Mouse (Mus musculus) kidney, embryonic 16.5 days (tissue): ENCODE measurements at regions not wholly inside any gene's neighbourhood (a gene's known extent, or its start where the extent isn't known, plus 50 kb on each side); places are given as distances from the start of the nearest gene placed in this dataset.

Experiments
- ATAC-seq: fragments of 200-750 bp; cut with Nextera tagmentation; 2 replicates; pipeline ENCODE4 v1.8.0; 2017; ENCODE audit warnings: moderate TSS enrichment; ENCODE audit not compliant: low FRiP score, low TSS enrichment
- H3K27ac ChIP-seq: fragments of 300-500 bp; sonication (generic); 2 replicates; pipeline ENCODE4 v1.5.1; 2014; ENCODE audit warnings: low read length
- H3K27me3 ChIP-seq: fragments of 300-500 bp; sonication (generic); 2 replicates; pipeline ENCODE4 v1.6.1; 2014; ENCODE audit warnings: low read length, control low read depth, mixed read lengths; ENCODE audit not compliant: insufficient read depth
- H3K36me3 ChIP-seq: fragments of 300-500 bp; sonication (generic); 2 replicates; pipeline ENCODE4 v1.6.1; 2014; ENCODE audit warnings: low read length, control low read depth, mixed read lengths; ENCODE audit not compliant: insufficient read depth
- H3K4me1 ChIP-seq: fragments of 300-500 bp; sonication (generic); 2 replicates; pipeline ENCODE4 v1.6.1; 2014; ENCODE audit warnings: low read length, control low read depth, mixed read lengths; ENCODE audit not compliant: insufficient read depth
- H3K4me2 ChIP-seq: fragments of 300-500 bp; sonication (generic); replicated peaks from 2 replicates; pipeline ENCODE4 v1.6.1; 2014; ENCODE audit warnings: low read depth, low read length
- H3K4me3 ChIP-seq: fragments of 300-500 bp; sonication (generic); 2 replicates; pipeline ENCODE4 v1.5.1; 2014; ENCODE audit warnings: mild to moderate bottlenecking, low read length
- H3K9ac ChIP-seq: fragments of 300-500 bp; sonication (generic); replicated peaks from 2 replicates; pipeline ENCODE4 v1.6.1; 2014; ENCODE audit warnings: low read length
- H3K9me3 ChIP-seq: fragments of 300-500 bp; sonication (generic); 2 replicates; pipeline ENCODE4 v1.6.1; 2016; ENCODE audit warnings: low read length, control low read depth
- WGBS: fragments of 180-500 bp; shearing (Covaris S2); extraction: QIAGEN DNeasy Blood & Tissue Kit; methylation state at CpG from one replicate; pipeline ENCODE4 v1.1.7; 2014; 5-methylcytosine and 5-hydroxymethylcytosine counted together

DNA sequence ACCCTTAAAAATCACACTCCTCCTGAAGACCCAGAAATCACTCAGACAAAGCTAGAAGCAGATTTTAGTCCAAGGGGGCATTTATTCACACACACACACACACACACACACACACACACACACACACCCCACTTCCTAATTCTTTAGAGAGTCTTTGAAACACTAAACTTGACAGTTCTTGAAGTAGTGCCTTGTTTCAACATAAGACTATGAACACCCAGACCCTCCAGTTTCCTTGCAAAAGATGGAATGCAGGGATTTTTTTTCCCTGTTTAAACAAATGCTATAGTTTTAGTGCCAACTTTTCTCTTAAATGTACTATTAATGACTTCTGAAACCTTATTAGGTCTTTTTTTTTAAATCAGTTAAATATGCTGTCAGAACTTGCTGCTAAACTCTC lies 279.2 kb upstream of the Fat1 start:
- Histone ChIP-seq H3K9ac (no peak overlapping the region), H3K4me2 (no peak overlapping the region), H3K27ac (no peak overlapping the region), H3K4me3 (no peak overlapping the region), H3K27me3 (no peaks in the 10 kb centered on the region), H3K4me1 (no peaks in the 10 kb centered on the region), H3K9me3 (no peaks in the 10 kb centered on the region), H3K36me3 (no peaks in the 10 kb centered on the region)
- no peak for ATAC-seq

DNA sequence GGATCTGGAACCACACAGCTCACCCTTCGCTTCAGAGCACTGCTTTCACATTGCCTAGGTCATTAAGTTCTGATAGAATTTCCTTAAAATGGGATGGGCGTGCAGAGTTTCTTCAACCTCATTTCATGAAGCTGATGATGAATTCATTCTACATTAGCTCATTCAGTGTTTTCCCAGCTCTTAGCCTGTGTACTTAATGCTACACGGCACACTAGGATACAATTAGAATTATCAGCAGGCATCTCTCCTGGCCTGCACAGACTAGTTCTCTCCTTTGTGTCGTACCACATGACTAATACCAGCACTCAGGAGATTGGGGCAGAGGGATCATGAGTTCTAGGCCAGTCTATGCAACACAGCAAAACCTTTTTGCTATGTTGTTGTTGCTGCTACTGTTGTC lies 278.8 kb upstream of the Fat1 start:
- H3K27me3 ChIP-seq: no peaks in the 10 kb centered on the region
- H3K9me3 ChIP-seq: no peaks in the 10 kb centered on the region
- H3K4me2 ChIP-seq: no peak overlapping the region
- no peak for ATAC-seq
- 73% methylated on average over 4 of the region's 4 CpGs for WGBS
- H3K36me3 ChIP-seq: no peaks in the 10 kb centered on the region
- H3K4me1 ChIP-seq: no peaks in the 10 kb centered on the region
- no peak overlapping the region for H3K9ac ChIP-seq
- H3K27ac ChIP-seq: no peak overlapping the region
- H3K4me3 ChIP-seq: no peak overlapping the region

DNA sequence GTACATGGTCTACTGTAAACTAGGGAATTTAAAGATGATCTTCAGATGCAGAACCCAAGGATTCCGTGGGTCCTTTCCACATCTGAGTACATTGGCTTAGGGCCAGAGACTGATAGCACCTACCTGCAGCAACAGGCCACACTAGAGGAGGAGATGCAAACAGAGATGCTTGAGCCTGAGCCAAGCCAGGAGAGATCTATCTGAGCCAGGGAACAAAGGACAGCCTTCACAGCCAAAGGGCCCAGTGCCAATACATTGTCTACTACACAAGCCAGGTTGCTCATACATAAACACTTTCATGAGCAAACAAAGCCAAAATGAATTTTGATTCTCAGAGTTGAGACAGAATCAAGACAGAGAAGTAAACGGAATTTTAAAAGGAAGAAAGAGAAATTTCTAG lies 273.6 kb upstream of the Fat1 start:
- no peak overlapping the region for H3K27ac ChIP-seq
- H3K4me1 ChIP-seq: no peaks in the 10 kb centered on the region
- no peak overlapping the region for H3K9ac ChIP-seq
- H3K36me3 ChIP-seq: no peaks in the 10 kb centered on the region
- H3K9me3 ChIP-seq: peaks cover 3% of the 10 kb centered on the region; the same call in 1 of the 2 replicates
- no peak overlapping the region for H3K4me2 ChIP-seq
- H3K27me3 ChIP-seq: no peaks in the 10 kb centered on the region
- H3K4me3 ChIP-seq: no peak overlapping the region
- no peak for ATAC-seq
- 80% methylated on average over 2 of the region's 2 CpGs for WGBS

- H3K4me1 ChIP-seq: peaks cover 4% of the 10 kb centered on the region; the same call in 1 of the 2 replicates
- no peak overlapping the region for H3K27ac ChIP-seq
- no peak overlapping the region for H3K9ac ChIP-seq
- H3K36me3 ChIP-seq: no peaks in the 10 kb centered on the region
- H3K4me3 ChIP-seq: no peak overlapping the region
- H3K27me3 ChIP-seq: no peaks in the 10 kb centered on the region
- no peaks in the 10 kb centered on the region for H3K9me3 ChIP-seq
- ATAC-seq: no peak
- H3K4me2 ChIP-seq: no peak overlapping the region
- WGBS: 82% methylated on average over 9 of the region's 9 CpGs
Measured at GRCm38 (mm10) chr8:44687126-44687525, 248.1 kb upstream of the Fat1 start.

GRCm38 (mm10) chr8:44689837-44690592 lies 245.2 kb upstream of the Fat1 start:
- no peaks in the 10 kb centered on the region for H3K27me3 ChIP-seq
- H3K9me3 ChIP-seq: no peaks in the 10 kb centered on the region
- no peak for ATAC-seq
- 87% methylated on average over 9 of the region's 9 CpGs for WGBS
- H3K9ac ChIP-seq: no peak overlapping the region
- no peak overlapping the region for H3K27ac ChIP-seq
- no peak overlapping the region for H3K4me3 ChIP-seq
- no peak overlapping the region for H3K4me2 ChIP-seq
- peaks cover 5% of the 10 kb centered on the region; the same call in 1 of the 2 replicates for H3K4me1 ChIP-seq
- H3K36me3 ChIP-seq: no peaks in the 10 kb centered on the region

DNA sequence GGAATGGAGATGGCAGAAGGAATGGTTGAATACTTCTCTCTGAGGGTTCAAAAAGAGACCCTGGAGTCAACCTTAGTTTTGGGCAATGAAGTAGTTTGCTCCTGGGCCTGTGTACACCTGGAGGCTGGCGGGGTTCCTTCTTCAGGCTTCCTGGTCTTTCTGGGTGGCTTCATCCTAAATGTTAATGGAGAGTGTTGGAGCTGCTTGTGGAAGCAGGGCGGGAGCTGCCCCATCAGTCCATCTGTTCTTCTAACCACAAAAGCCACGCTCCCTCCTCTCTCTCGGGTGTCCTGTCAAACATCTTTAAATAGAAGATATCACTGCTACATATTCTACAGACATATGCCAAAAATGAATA lies 244.7 kb upstream of the Fat1 start:
- Histone ChIP-seq H3K36me3 (no peaks in the 10 kb centered on the region), H3K4me1 (peaks cover 5% of the 10 kb centered on the region; the same call in 1 of the 2 replicates), H3K9me3 (no peaks in the 10 kb centered on the region), H3K4me2 (no peak overlapping the region), H3K4me3 (no peak overlapping the region), H3K9ac (no peak overlapping the region), H3K27ac (no peak overlapping the region), H3K27me3 (no peaks in the 10 kb centered on the region)
- no peak for ATAC-seq
- 77% methylated on average over 4 of the region's 4 CpGs for WGBS

- no peak for ATAC-seq
- whole genome bisulfite sequencing: 44% methylated on average over 7 of the region's 7 CpGs
- no peak overlapping the region for H3K9ac ChIP-seq
- H3K27me3 ChIP-seq: no peaks in the 10 kb centered on the region
- H3K9me3 ChIP-seq: no peaks in the 10 kb centered on the region
- H3K4me1 ChIP-seq: peaks cover 10% of the 10 kb centered on the region; the same call in 1 of the 2 replicates
- H3K36me3 ChIP-seq: no peaks in the 10 kb centered on the region
- no peak overlapping the region for H3K4me2 ChIP-seq
- no peak overlapping the region for H3K4me3 ChIP-seq
- no peak overlapping the region for H3K27ac ChIP-seq
Measured at GRCm38 (mm10) chr8:44691140-44691539, 244.1 kb upstream of the Fat1 start.

GRCm38 (mm10) chr8:44692036-44692688 lies 243.1 kb upstream of the Fat1 start:
- Histone ChIP-seq H3K9ac (no peak overlapping the region), H3K4me1 (peaks cover 15% of the 10 kb centered on the region; the same call in 1 of the 2 replicates), H3K27ac (no peak overlapping the region), H3K4me2 (no peak overlapping the region), H3K36me3 (no peaks in the 10 kb centered on the region), H3K27me3 (no peaks in the 10 kb centered on the region), H3K4me3 (no peak overlapping the region), H3K9me3 (no peaks in the 10 kb centered on the region)
- ATAC-seq: no peak
- 49% methylated on average over 8 of the region's 8 CpGs for WGBS

DNA sequence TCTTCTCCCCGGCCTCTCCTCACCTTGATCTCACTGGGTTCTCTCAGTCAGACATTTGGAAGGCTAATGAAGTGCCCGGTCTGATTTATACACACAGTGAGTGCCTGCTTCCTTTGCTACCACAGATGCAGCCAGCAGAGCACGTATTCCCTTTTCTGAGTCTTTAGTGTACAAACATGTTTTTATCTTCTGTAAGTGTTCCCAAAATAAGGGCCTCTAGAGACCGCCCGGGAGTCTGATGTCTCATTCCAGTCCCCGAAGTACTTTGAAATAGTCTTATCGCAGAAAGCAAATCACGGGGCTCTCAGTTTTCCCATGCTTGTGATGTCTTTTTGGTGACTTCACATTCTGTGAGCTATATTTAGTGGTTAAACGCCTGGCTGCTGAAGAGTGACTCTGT lies 240.4 kb upstream of the Fat1 start:
- Histone ChIP-seq H3K9me3 (no peaks in the 10 kb centered on the region), H3K9ac (no peak overlapping the region), H3K36me3 (no peaks in the 10 kb centered on the region), H3K27me3 (no peaks in the 10 kb centered on the region), H3K27ac (no peak overlapping the region), H3K4me1 (peaks cover 15% of the 10 kb centered on the region; the same call in 1 of the 2 replicates), H3K4me2 (no peak overlapping the region), H3K4me3 (no peak overlapping the region)
- WGBS: 52% methylated on average over 9 of the region's 9 CpGs
- no peak for ATAC-seq
